Mouse (Mus musculus): Measurements from ENCODE around the gene Themis3. TPM values are rescaled to one million over a fixed set of nuclear protein-coding genes. Genes with fewer than 3 reads are reported as not detected.

Gene Themis3
- polyA plus RNA-seq, 1 experiment, result not detected

DNA sequence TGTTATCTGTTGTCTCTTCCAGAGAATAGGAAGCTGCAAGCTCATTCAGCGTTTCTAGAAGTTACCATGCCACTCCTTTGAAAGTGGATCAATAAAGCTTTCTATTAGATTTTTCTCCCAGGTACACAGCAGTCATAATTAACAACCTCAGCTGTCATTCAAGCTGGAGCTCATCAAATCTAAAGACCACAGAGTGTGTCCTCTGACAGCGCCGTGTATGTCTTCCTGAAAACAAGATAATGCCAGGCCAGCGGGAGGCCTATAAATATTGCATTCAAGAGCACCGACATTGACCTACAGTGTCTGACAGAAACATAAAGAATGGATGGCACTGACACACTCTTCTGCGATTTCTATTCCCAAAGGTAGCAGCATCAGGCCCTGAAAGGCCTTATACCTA lies 16.9 kb downstream of the Themis3 start:
- Histone ChIP-seq H3K4me3 (no peak overlapping the region), H3ac (ENCODE audit: control insufficient read depth, insufficient read length) (no peak overlapping the region), H3K36me3 (ENCODE audit: control insufficient read depth, insufficient read depth) (no peaks in the 10 kb centered on the region), H3K27me3 (ENCODE audit: control insufficient read depth, insufficient read depth, insufficient read length) (peaks cover 8% of the 10 kb centered on the region), H3K4me2 (ENCODE audit: low read depth) (no peak overlapping the region), H3K79me2 (ENCODE audit: control insufficient read depth, insufficient read depth) (no peaks in the 10 kb centered on the region)
- no peak for TF ChIP-seq POLR2A (IDR thresholded peaks at IDR 0.05; ENCODE audit: insufficient read length, low read depth)
- TF ChIP-seq E2F4 (IDR thresholded peaks at IDR 0.05; ENCODE audit: insufficient read depth), result no peak
- no peak for TF ChIP-seq MYOD1 (IDR thresholded peaks at IDR 0.05; ENCODE audit: control insufficient read depth in 1 of 3, insufficient read length in 2 of 3, low read depth in 2 of 3)
- no peak for TF ChIP-seq MAX (IDR thresholded peaks at IDR 0.05; ENCODE audit: low read depth)
- TF ChIP-seq TCF12 (IDR thresholded peaks at IDR 0.05; ENCODE audit: insufficient read depth, poor library complexity, severe bottlenecking), result no peak
- no peak for TF ChIP-seq MYOG (IDR thresholded peaks at IDR 0.05; ENCODE audit: control insufficient read depth in 1 of 3, insufficient read depth in 1 of 3, insufficient read length in 2 of 3, low read depth in 2 of 3)
- TF ChIP-seq SRF (IDR thresholded peaks at IDR 0.05; ENCODE audit: control insufficient read depth, insufficient read length, low read depth), result no peak
- TF ChIP-seq USF1 (IDR thresholded peaks at IDR 0.05; ENCODE audit: low read depth), result no peak
- no peak for TF ChIP-seq TCF3 (IDR thresholded peaks at IDR 0.05; ENCODE audit: insufficient read length, low read depth)
- TF ChIP-seq POLR2AphosphoS2 (IDR thresholded peaks at IDR 0.05; ENCODE audit: insufficient read length, low read depth), result no peak
- TF ChIP-seq CEBPB (IDR thresholded peaks at IDR 0.05; ENCODE audit: insufficient read depth, poor library complexity, severe bottlenecking), result no peak
- TF ChIP-seq REST (IDR thresholded peaks at IDR 0.05; ENCODE audit: insufficient read depth, insufficient read length), result no peak

DNA sequence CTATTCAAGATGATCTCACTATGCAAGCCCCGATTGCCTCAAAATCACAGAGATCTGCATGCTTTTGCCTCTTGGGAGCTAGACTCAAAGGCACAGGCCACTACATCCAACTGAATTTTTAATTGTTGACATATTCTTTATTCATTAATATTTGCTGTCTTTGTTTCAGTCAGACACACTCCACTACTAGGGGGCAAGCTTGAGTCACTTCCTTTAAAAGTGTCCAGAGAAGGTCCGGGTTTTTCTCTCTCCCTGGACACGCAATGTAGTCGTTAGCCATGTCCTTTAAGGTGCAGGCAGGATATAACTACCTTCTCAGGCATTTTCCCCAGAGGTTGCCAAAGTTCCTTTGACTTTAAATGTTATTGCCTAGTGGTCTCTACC lies 21.8 kb downstream of the Themis3 start:
- Histone ChIP-seq H3K79me2 (ENCODE audit: control insufficient read depth, insufficient read depth) (no peaks in the 10 kb centered on the region), H3K27me3 (ENCODE audit: control insufficient read depth, insufficient read depth, insufficient read length) (no peaks in the 10 kb centered on the region), H3ac (ENCODE audit: control insufficient read depth, insufficient read length) (no peak overlapping the region), H3K4me2 (ENCODE audit: low read depth) (no peak overlapping the region), H3K36me3 (ENCODE audit: control insufficient read depth, insufficient read depth) (no peaks in the 10 kb centered on the region), H3K4me3 (no peak overlapping the region)
- TF ChIP-seq TCF12 (IDR thresholded peaks at IDR 0.05; ENCODE audit: insufficient read depth, poor library complexity, severe bottlenecking) (no peak), SRF (IDR thresholded peaks at IDR 0.05; ENCODE audit: control insufficient read depth, insufficient read length, low read depth) (no peak), MYOD1 (IDR thresholded peaks at IDR 0.05; ENCODE audit: control insufficient read depth in 1 of 3, insufficient read length in 2 of 3, low read depth in 2 of 3) (no peak), REST (IDR thresholded peaks at IDR 0.05; ENCODE audit: insufficient read depth, insufficient read length) (no peak), POLR2A (IDR thresholded peaks at IDR 0.05; ENCODE audit: insufficient read length, low read depth) (no peak), USF1 (IDR thresholded peaks at IDR 0.05; ENCODE audit: low read depth) (no peak), CEBPB (IDR thresholded peaks at IDR 0.05; ENCODE audit: insufficient read depth, poor library complexity, severe bottlenecking) (no peak), POLR2AphosphoS2 (IDR thresholded peaks at IDR 0.05; ENCODE audit: insufficient read length, low read depth) (no peak), MAX (IDR thresholded peaks at IDR 0.05; ENCODE audit: low read depth) (no peak), TCF3 (IDR thresholded peaks at IDR 0.05; ENCODE audit: insufficient read length, low read depth) (no peak), MYOG (IDR thresholded peaks at IDR 0.05; ENCODE audit: control insufficient read depth in 1 of 3, insufficient read depth in 1 of 3, insufficient read length in 2 of 3, low read depth in 2 of 3) (no peak), E2F4 (IDR thresholded peaks at IDR 0.05; ENCODE audit: insufficient read depth) (no peak)

GRCm38 (mm10) chr17:66571860-66572676 lies 22.4 kb downstream of the Themis3 start:
- Histone ChIP-seq H3K79me2 (ENCODE audit: control insufficient read depth, insufficient read depth) (no peaks in the 10 kb centered on the region), H3K4me3 (no peak overlapping the region), H3K4me2 (ENCODE audit: low read depth) (no peak overlapping the region), H3K27me3 (ENCODE audit: control insufficient read depth, insufficient read depth, insufficient read length) (no peaks in the 10 kb centered on the region), H3K36me3 (ENCODE audit: control insufficient read depth, insufficient read depth) (no peaks in the 10 kb centered on the region), H3ac (ENCODE audit: control insufficient read depth, insufficient read length) (no peak overlapping the region)
- TF ChIP-seq TCF3 (IDR thresholded peaks at IDR 0.05; ENCODE audit: insufficient read length, low read depth), result no peak
- TF ChIP-seq TCF12 (IDR thresholded peaks at IDR 0.05; ENCODE audit: insufficient read depth, poor library complexity, severe bottlenecking), result no peak
- TF ChIP-seq CEBPB (IDR thresholded peaks at IDR 0.05; ENCODE audit: insufficient read depth, poor library complexity, severe bottlenecking), result no peak
- TF ChIP-seq POLR2A (IDR thresholded peaks at IDR 0.05; ENCODE audit: insufficient read length, low read depth), result no peak
- TF ChIP-seq POLR2AphosphoS2 (IDR thresholded peaks at IDR 0.05; ENCODE audit: insufficient read length, low read depth), result no peak
- no peak for TF ChIP-seq MYOD1 (IDR thresholded peaks at IDR 0.05; ENCODE audit: control insufficient read depth in 1 of 3, insufficient read length in 2 of 3, low read depth in 2 of 3)
- no peak for TF ChIP-seq REST (IDR thresholded peaks at IDR 0.05; ENCODE audit: insufficient read depth, insufficient read length)
- no peak for TF ChIP-seq MYOG (IDR thresholded peaks at IDR 0.05; ENCODE audit: control insufficient read depth in 1 of 3, insufficient read depth in 1 of 3, insufficient read length in 2 of 3, low read depth in 2 of 3)
- no peak for TF ChIP-seq SRF (IDR thresholded peaks at IDR 0.05; ENCODE audit: control insufficient read depth, insufficient read length, low read depth)
- TF ChIP-seq E2F4 (IDR thresholded peaks at IDR 0.05; ENCODE audit: insufficient read depth), result no peak
- no peak for TF ChIP-seq USF1 (IDR thresholded peaks at IDR 0.05; ENCODE audit: low read depth)
- TF ChIP-seq MAX (IDR thresholded peaks at IDR 0.05; ENCODE audit: low read depth), result no peak

DNA sequence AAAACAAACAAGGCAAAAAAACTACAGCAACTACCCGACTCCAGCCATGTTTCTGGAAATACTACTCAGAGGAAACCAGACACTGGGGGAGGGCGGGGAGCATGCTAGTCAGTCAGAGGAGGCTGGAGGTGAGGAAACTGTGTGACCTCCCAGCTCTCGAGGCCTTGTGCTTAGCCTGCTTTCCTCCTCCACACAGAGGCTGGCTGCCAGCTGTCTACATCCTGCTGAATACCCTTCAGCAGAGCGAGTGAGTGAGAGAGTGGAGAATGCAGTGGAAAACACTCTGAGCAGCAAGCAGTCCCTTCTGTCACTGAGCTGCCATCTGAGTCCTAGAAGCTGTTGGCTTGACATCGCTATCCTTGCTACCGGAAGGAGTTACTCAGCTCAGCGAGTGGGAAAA lies 30.2 kb downstream of the Themis3 start:
- Histone ChIP-seq H3ac (ENCODE audit: control insufficient read depth, insufficient read length) (no peak overlapping the region), H3K27me3 (ENCODE audit: control insufficient read depth, insufficient read depth, insufficient read length) (no peaks in the 10 kb centered on the region), H3K36me3 (ENCODE audit: control insufficient read depth, insufficient read depth) (no peaks in the 10 kb centered on the region), H3K4me3 (no peak overlapping the region), H3K4me2 (ENCODE audit: low read depth) (no peak overlapping the region), H3K79me2 (ENCODE audit: control insufficient read depth, insufficient read depth) (no peaks in the 10 kb centered on the region)
- TF ChIP-seq MAX (IDR thresholded peaks at IDR 0.05; ENCODE audit: low read depth), result no peak
- no peak for TF ChIP-seq USF1 (IDR thresholded peaks at IDR 0.05; ENCODE audit: low read depth)
- no peak for TF ChIP-seq REST (IDR thresholded peaks at IDR 0.05; ENCODE audit: insufficient read depth, insufficient read length)
- no peak for TF ChIP-seq E2F4 (IDR thresholded peaks at IDR 0.05; ENCODE audit: insufficient read depth)
- TF ChIP-seq CEBPB (IDR thresholded peaks at IDR 0.05; ENCODE audit: insufficient read depth, poor library complexity, severe bottlenecking), result no peak
- TF ChIP-seq POLR2AphosphoS2 (IDR thresholded peaks at IDR 0.05; ENCODE audit: insufficient read length, low read depth), result no peak
- no peak for TF ChIP-seq MYOD1 (IDR thresholded peaks at IDR 0.05; ENCODE audit: control insufficient read depth in 1 of 3, insufficient read length in 2 of 3, low read depth in 2 of 3)
- no peak for TF ChIP-seq TCF3 (IDR thresholded peaks at IDR 0.05; ENCODE audit: insufficient read length, low read depth)
- no peak for TF ChIP-seq MYOG (IDR thresholded peaks at IDR 0.05; ENCODE audit: control insufficient read depth in 1 of 3, insufficient read depth in 1 of 3, insufficient read length in 2 of 3, low read depth in 2 of 3)
- TF ChIP-seq SRF (IDR thresholded peaks at IDR 0.05; ENCODE audit: control insufficient read depth, insufficient read length, low read depth), result no peak
- TF ChIP-seq POLR2A (IDR thresholded peaks at IDR 0.05; ENCODE audit: insufficient read length, low read depth), result no peak
- TF ChIP-seq TCF12 (IDR thresholded peaks at IDR 0.05; ENCODE audit: insufficient read depth, poor library complexity, severe bottlenecking), result no peak
